Mouse (Mus musculus) C2C12 (cell line): ENCODE measurements at regions not wholly inside any gene's neighbourhood (a gene's known extent, or its start where the extent isn't known, plus 50 kb on each side); places are given as distances from the start of the nearest gene placed in this dataset.
A peak's percentile ranks its signal among the peaks of the same experiment; 100 is the strongest.

Source experiments
- H3K27me3 ChIP-seq: one replicate; pipeline ENCODE4 v1.6.1; 2011; ENCODE audit not compliant: control insufficient read depth, insufficient read depth, insufficient read length
- H3K36me3 ChIP-seq: one replicate; pipeline ENCODE4 v1.6.1; 2011; ENCODE audit not compliant: control insufficient read depth, insufficient read depth
- H3K4me3 ChIP-seq: one replicate; pipeline ENCODE4 v1.5.1; 2011; ENCODE audit warnings: mild to moderate bottlenecking, control low read depth; ENCODE audit not compliant: poor library complexity, insufficient read depth, severe bottlenecking
- H3K79me2 ChIP-seq: one replicate; pipeline ENCODE4 v1.6.1; 2011; ENCODE audit not compliant: control insufficient read depth, insufficient read depth
- H3K79me3 ChIP-seq: one replicate; pipeline ENCODE4 v1.6.1; 2011; ENCODE audit warnings: low read depth, control low read depth
- H3ac ChIP-seq: one replicate; pipeline ENCODE3; 2011; ENCODE audit warnings: low read depth; ENCODE audit not compliant: control insufficient read depth, insufficient read length
- CEBPB ChIP-seq: IDR thresholded peaks from one replicate; pipeline ENCODE4 v1.6.1; 2011; ENCODE audit warnings: low read depth, mild to moderate bottlenecking, control low read depth, moderate library complexity
- CTCF ChIP-seq: IDR thresholded peaks from one replicate; pipeline ENCODE4 v1.5.1; 2011; ENCODE audit not compliant: control insufficient read depth, insufficient read depth, insufficient read length
- FOSL1 ChIP-seq: IDR thresholded peaks from one replicate; pipeline ENCODE4 v1.8.0; 2011; ENCODE audit warnings: mild to moderate bottlenecking, low read length; ENCODE audit not compliant: poor library complexity, insufficient read depth, severe bottlenecking
- MAX ChIP-seq: IDR thresholded peaks from one replicate; pipeline ENCODE4 v1.6.1; 2011; ENCODE audit warnings: mild to moderate bottlenecking, control low read depth
- MYOD1 ChIP-seq: IDR thresholded peaks from one replicate; pipeline ENCODE4 v1.6.1; 2011; ENCODE audit warnings: low read depth; ENCODE audit not compliant: control insufficient read depth, insufficient read length
- MYOG ChIP-seq: IDR thresholded peaks from one replicate; pipeline ENCODE4 v1.6.1; 2011; ENCODE audit not compliant: control insufficient read depth, insufficient read length; ENCODE audit errors: extremely low read depth
- USF1 ChIP-seq: IDR thresholded peaks from one replicate; pipeline ENCODE4 v1.6.1; 2011; ENCODE audit warnings: low read depth, mild to moderate bottlenecking, control low read depth, moderate library complexity

DNA sequence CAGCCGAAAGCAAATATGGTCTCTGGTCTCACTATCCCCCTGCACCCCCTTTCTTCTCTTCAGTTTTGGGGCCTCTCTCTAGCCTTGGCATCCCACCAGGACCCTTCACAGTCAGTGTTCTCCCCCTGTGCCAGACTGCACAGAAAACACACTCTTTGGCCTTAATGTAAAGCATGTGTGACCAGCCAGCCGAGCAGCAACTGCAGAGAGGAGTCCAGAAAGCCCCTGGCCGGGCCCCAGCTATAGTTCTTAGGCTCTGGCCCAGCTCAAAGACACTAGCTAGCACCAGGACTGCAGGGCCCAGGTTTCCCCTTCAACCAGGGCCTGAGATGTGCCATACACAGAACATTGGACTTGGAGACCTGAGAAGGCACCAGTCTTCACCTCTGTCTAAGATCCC is 299.3 kb upstream of the Rtl1 start:
- H3K4me3 ChIP-seq: no peak overlapping the region
- no peaks in the 10 kb centered on the region for H3K27me3 ChIP-seq
- H3K36me3 ChIP-seq: no peaks in the 10 kb centered on the region
- H3ac ChIP-seq: no peak overlapping the region
- H3K79me2 ChIP-seq: no peaks in the 10 kb centered on the region
- no peaks in the 10 kb centered on the region for H3K79me3 ChIP-seq
- TF ChIP-seq MYOG: no peak
- TF ChIP-seq MAX: no peak
- no peak for TF ChIP-seq CTCF
- no peak for TF ChIP-seq MYOD1
- TF ChIP-seq USF1: no peak
- no peak for TF ChIP-seq FOSL1
- TF ChIP-seq CEBPB: no peak

DNA sequence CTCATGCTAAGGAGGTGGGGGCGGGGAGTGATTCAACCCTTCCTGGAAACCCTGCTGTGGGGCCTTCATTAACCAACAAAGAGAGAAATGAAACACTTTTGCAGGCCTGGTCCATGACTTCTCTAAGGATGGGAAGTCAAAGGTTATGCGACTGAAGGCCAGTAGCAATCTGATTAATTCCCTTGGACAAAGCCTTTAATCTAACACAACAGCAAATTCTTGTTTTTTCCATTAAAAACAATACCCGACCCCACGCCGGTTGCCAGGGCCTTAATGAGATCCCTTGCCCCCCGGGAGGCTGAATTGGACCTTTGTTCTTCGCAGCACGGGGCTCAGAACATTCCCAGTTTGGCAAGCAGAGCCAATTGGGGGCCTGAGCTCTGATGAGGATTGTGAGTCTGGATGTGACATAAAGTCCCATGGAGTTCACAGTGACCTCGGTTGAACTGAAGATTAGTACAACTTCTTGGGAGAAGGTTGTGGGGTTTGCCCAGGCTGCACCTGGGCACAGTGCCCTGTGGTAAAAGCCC is 310.9 kb upstream of the Rtl1 start:
- H3K79me3 ChIP-seq: no peaks in the 10 kb centered on the region
- TF ChIP-seq USF1: no peak
- TF ChIP-seq MYOD1: no peak
- no peak for TF ChIP-seq FOSL1
- TF ChIP-seq MYOG: no peak
- TF ChIP-seq MAX: no peak
- TF ChIP-seq CTCF: no peak
- no peak for TF ChIP-seq CEBPB
- H3K36me3 ChIP-seq: no peaks in the 10 kb centered on the region
- peaks cover 14% of the 10 kb centered on the region for H3K27me3 ChIP-seq
- H3K4me3 ChIP-seq: no peak overlapping the region
- H3K79me2 ChIP-seq: no peaks in the 10 kb centered on the region
- H3ac ChIP-seq: no peak overlapping the region

DNA sequence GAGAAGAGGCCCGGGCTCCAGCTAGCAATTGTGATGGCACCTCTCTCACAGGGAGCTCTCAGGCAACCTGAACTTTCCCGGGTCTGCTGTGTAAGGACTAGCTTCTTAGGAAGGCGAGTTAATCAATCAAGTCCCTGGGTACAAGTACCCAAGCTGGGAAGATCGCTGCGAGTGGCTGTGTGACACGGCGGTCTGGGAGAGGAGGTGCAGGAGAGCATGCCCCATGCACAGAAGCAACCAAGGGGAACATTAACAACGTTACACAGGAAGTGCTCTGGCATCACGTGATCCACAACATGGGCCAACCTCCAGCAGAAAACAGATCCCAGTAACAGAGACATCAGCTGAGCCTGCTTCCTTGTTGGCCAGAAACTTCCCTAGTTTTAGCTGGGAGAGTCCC is 311.4 kb upstream of the Rtl1 start:
- H3K79me2 ChIP-seq: no peaks in the 10 kb centered on the region
- no peaks in the 10 kb centered on the region for H3K36me3 ChIP-seq
- no peaks in the 10 kb centered on the region for H3K79me3 ChIP-seq
- TF ChIP-seq CEBPB (no peak), FOSL1 (no peak), MYOD1 (no peak), USF1 (peak; percentile 49)
- peaks cover 15% of the 10 kb centered on the region for H3K27me3 ChIP-seq
- no peak overlapping the region for H3K4me3 ChIP-seq
- no peak overlapping the region for H3ac ChIP-seq

DNA sequence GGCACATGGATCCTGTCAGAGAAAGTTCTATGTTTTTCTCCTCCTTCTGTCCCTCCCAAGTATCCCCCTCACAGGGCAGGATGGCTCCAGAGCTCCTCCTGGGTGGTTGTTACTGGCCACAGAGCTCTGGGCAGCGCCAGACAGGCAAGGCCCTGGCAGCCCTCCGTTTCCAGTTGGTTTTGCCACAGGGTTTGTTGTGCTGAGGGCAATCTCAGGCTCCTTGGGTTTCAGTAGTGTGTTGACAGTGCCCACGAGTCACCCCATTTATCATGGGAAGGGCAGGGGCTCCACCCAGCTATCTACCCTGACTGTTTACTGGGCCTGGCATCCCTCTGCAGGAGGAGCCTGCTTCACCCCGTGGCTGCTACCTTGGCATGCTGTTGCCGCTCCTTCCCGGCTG is 317.6 kb upstream of the Rtl1 start:
- no peaks in the 10 kb centered on the region for H3K79me2 ChIP-seq
- no peak overlapping the region for H3ac ChIP-seq
- H3K79me3 ChIP-seq: no peaks in the 10 kb centered on the region
- H3K4me3 ChIP-seq: no peak overlapping the region
- no peaks in the 10 kb centered on the region for H3K36me3 ChIP-seq
- H3K27me3 ChIP-seq: peaks cover 13% of the 10 kb centered on the region
- TF ChIP-seq MYOD1: no peak
- no peak for TF ChIP-seq CEBPB
- TF ChIP-seq CTCF: no peak
- no peak for TF ChIP-seq FOSL1
- TF ChIP-seq MYOG: no peak
- no peak for TF ChIP-seq MAX
- no peak for TF ChIP-seq USF1

DNA sequence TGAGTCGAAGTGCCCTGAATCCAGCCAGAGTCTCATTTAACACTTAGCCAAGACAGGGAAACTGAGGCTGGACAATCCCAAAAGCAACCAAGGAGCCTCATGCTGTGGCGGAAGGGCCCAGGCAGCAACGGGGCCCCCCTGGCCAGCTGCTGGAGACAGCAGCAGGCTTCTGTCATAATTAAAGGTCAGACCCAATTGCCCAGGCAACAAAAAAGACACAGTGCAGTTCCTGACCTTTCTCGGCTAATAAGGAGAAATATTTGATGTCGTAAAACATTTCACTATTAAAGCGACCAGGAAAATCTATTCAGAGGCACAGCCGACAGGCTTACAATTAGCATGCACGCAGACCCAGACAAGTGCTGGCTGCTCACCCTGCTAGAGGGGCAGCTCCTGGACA is 318.8 kb upstream of the Rtl1 start:
- Histone ChIP-seq H3K36me3 (no peaks in the 10 kb centered on the region), H3K79me2 (no peaks in the 10 kb centered on the region), H3K79me3 (no peaks in the 10 kb centered on the region)

DNA sequence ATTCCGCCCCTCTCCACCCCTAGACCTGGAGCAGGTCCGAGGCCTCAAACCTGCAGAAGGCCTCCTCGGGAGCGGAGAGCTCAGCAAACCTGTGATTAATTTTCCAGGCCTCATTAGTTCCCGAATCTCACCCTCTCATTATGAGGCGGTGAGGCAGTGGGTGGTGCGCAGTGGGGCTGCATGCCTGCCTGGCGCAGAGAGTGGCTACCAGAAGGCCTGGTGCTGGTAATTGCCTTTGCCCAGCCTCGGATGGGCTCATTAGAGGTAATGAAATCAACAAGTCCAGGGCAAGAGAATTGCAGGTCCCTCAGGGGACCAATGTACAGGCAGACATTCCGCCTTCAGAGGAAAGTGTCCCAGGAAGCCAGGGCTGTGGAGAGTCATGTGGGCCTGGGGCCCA is 322.0 kb upstream of the Rtl1 start:
- no peaks in the 10 kb centered on the region for H3K36me3 ChIP-seq
- no peaks in the 10 kb centered on the region for H3K79me2 ChIP-seq
- H3K27me3 ChIP-seq: no peaks in the 10 kb centered on the region
- H3ac ChIP-seq: no peak overlapping the region
- TF ChIP-seq MAX: no peak
- TF ChIP-seq CTCF: no peak
- no peak for TF ChIP-seq FOSL1
- H3K4me3 ChIP-seq: no peak overlapping the region
- H3K79me3 ChIP-seq: no peaks in the 10 kb centered on the region

More for the DNA sequence above, 318.8 kb upstream of the Rtl1 start:
- no peak overlapping the region for H3ac ChIP-seq
- no peak overlapping the region for H3K4me3 ChIP-seq
- peaks cover 9% of the 10 kb centered on the region for H3K27me3 ChIP-seq
- no peak for TF ChIP-seq MAX
- TF ChIP-seq MYOG: no peak
- TF ChIP-seq MYOD1: no peak
- TF ChIP-seq USF1: no peak
- TF ChIP-seq FOSL1: no peak
- TF ChIP-seq CTCF: no peak
- no peak for TF ChIP-seq CEBPB
